Mouse (Mus musculus) cerebellum, adult 2 months (tissue): ENCODE results near the gene Cdk18.

ENCODE experiments used
- CTCF ChIP-seq: fragments of 200-500 bp; IDR thresholded peaks from 2 replicates; pipeline ENCODE4 v1.5.1; 2011; ENCODE audit warnings: low read depth, mild to moderate bottlenecking, control low read depth, low read length, moderate library complexity, borderline replicate concordance; ENCODE audit not compliant: insufficient read depth
- POLR2A ChIP-seq: fragments of 200-500 bp; IDR thresholded peaks from 2 replicates; pipeline ENCODE4 v1.6.1; 2011; ENCODE audit warnings: low read length, control low read depth, borderline replicate concordance; ENCODE audit not compliant: insufficient read depth

- no peak for TF ChIP-seq CTCF
- TF ChIP-seq POLR2A, result no peak
Observed at GRCm38 (mm10) chr1:132070659-132071058, 68.8 kb downstream of the Cdk18 start.
